Comparison of ENCODE assay signal across 9 mouse cellular contexts in genomic region chr8:105959350-105959749, GRCm38 (mm10). TPM values are rescaled to one million over a fixed set of nuclear protein-coding genes. Genes with fewer than 3 reads are reported as not detected.
DNase-seq lines count a peak whose midpoint lies in the region; ATAC-seq and TF ChIP-seq lines count a peak whose summit lies in the region.
"Had no signal": no experiment of that assay in that cellular context is flagged by ENCODE, and none has a peak within 500 bp of the region (broad histone marks: within the 10 kb centered on the region; RNA-seq: fewer than 3 reads in every experiment).

No protein-coding gene starts in this region.

- no peak overlapping the region for H3K9ac ChIP-seq in stomach, embryonic 14.5 days (replicated peaks; ENCODE audit: low read depth, low read length)

- peaks cover 21% of the 10 kb centered on the region for H3K36me3 ChIP-seq in stomach, embryonic 14.5 days (ENCODE audit: control insufficient read depth, insufficient read depth, low read length)

- no peaks in the 10 kb centered on the region for H3K9me3 ChIP-seq in stomach, embryonic 14.5 days (ENCODE audit: control insufficient read depth, low read depth, low read length)

- no peak overlapping the region for H3K27ac ChIP-seq in cerebellum, adult 2 months (ENCODE audit: insufficient read depth, low read length)
- no peak overlapping the region for H3K27ac ChIP-seq in stomach, embryonic 14.5 days (ENCODE audit: low read length)

- H3K4me2 ChIP-seq in stomach, embryonic 14.5 days (replicated peaks; ENCODE audit: low read depth, low read length): no peak overlapping the region

- DNase-seq in heart, adult 18-20 months: peak; percentile 58 to 64
- no peak for DNase-seq in heart, postnatal 25 days (ENCODE audit: low spot score)
- peak; percentile 81 to 90 for DNase-seq in cerebellum, adult 2 months
- DNase-seq in kidney, adult 8-10 months: peak; percentile 82 to 86
- DNase-seq in thymus, postnatal 14 days: no peak
- no peak for DNase-seq in natural killer cell, adult 2 months (ENCODE audit: low spot score in 2 of 2)
- DNase-seq in thymus, postnatal 10 days (ENCODE audit: low spot score in 2 of 2): no peak

- no peak for TF ChIP-seq POLR2A in cerebellum, adult 2 months (IDR thresholded peaks at IDR 0.05; ENCODE audit: borderline replicate concordance, insufficient read depth, low read length)

- intact Hi-C loops in heart, postnatal 25 days (cut with DNase I): no loop called here

- ATAC-seq in stomach, embryonic 14.5 days (ENCODE audit: insufficient number of reproducible peaks, insufficient read depth, low FRiP score, low read depth): peak; percentile 49; the same call in 1 of the 2 replicates

- no peaks in the 10 kb centered on the region for H3K27me3 ChIP-seq in cerebellum, adult 2 months (ENCODE audit: control insufficient read depth, insufficient read depth, low read length)
- no peaks in the 10 kb centered on the region for H3K27me3 ChIP-seq in stomach, embryonic 14.5 days (ENCODE audit: control insufficient read depth, insufficient read depth, low read length)

- H3K4me3 ChIP-seq in cerebellum, adult 2 months (replicated peaks; ENCODE audit: insufficient read depth, low read depth, low read length): no peak overlapping the region
- no peak overlapping the region for H3K4me3 ChIP-seq in stomach, embryonic 14.5 days (ENCODE audit: low read depth, low read length)

- WGBS in cerebellum, adult 2 months: 8% methylated on average over 7 of the region's 7 CpGs
- WGBS in stomach, embryonic 14.5 days: 68% methylated on average over 7 of the region's 7 CpGs

- no peak for TF ChIP-seq CTCF in cerebellum, adult 2 months (IDR thresholded peaks at IDR 0.05; ENCODE audit: borderline replicate concordance, insufficient read depth, low read depth, low read length)

- peaks cover 11% of the 10 kb centered on the region for H3K4me1 ChIP-seq in cerebellum, adult 2 months (ENCODE audit: control insufficient read depth, insufficient read depth, low read length)
- peaks cover 7% of the 10 kb centered on the region for H3K4me1 ChIP-seq in stomach, embryonic 14.5 days (ENCODE audit: control insufficient read depth, insufficient read depth, low read length)

RNA-seq across cellular contexts. Expression of gene Slc12a4, which starts 6.5 kb away (rescaled TPM):
- 10 to 100 TPM; 27.2 to 38.1 TPM for total RNA-seq in heart, adult 18-20 months (2021)
- 10 to 100 TPM; 39.4 to 48.7 TPM for total RNA-seq in heart, postnatal 25 days (2021)
- polyA plus RNA-seq in cerebellum, adult 2 months (2012; rRNA removed): 34.9 and 36.1 TPM in 2 replicates
- 38.1 and 39.3 TPM in 2 replicates for polyA plus RNA-seq in stomach, embryonic 14.5 days (2014; fragmentation: Nextera tagmentation; extraction: Ambion mirVana)

RNA-seq across cellular contexts. Expression of gene Lcat, which starts 16.2 kb away (rescaled TPM):
- total RNA-seq in heart, adult 18-20 months (2021): under 1 TPM; 0.49 to 0.57 TPM
- total RNA-seq in heart, postnatal 25 days (2021): 1 to 10 TPM in 1 of 2 experiments, under 1 TPM in 1; 0.75 to 1.3 TPM
- polyA plus RNA-seq in cerebellum, adult 2 months (2012; rRNA removed): 106 and 110 TPM in 2 replicates
- 1.6 and 2.1 TPM in 2 replicates for polyA plus RNA-seq in stomach, embryonic 14.5 days (2014; fragmentation: Nextera tagmentation; extraction: Ambion mirVana)

RNA-seq across cellular contexts. Expression of gene Dpep3, which starts 19.9 kb away (rescaled TPM):
- total RNA-seq in heart, adult 18-20 months (2021): not detected
- total RNA-seq in heart, postnatal 25 days (2021): not detected
- polyA plus RNA-seq in cerebellum, adult 2 months (2012; rRNA removed): not detected in 2 replicates
- polyA plus RNA-seq in stomach, embryonic 14.5 days (2014; fragmentation: Nextera tagmentation; extraction: Ambion mirVana): not detected in 2 replicates
- polyA plus RNA-seq: heart, embryonic 16.5 days had no signal

RNA-seq across cellular contexts. Expression of gene Psmb10, which starts 21.1 kb away (rescaled TPM):
- total RNA-seq in heart, adult 18-20 months (2021): 10 to 100 TPM; 72.5 to 92.1 TPM
- 10 to 100 TPM; 64.8 to 68.3 TPM for total RNA-seq in heart, postnatal 25 days (2021)
- polyA plus RNA-seq in cerebellum, adult 2 months (2012; rRNA removed): 84.3 and 89.4 TPM in 2 replicates
- polyA plus RNA-seq in stomach, embryonic 14.5 days (2014; fragmentation: Nextera tagmentation; extraction: Ambion mirVana): 40.0 and 42.6 TPM in 2 replicates

RNA-seq across cellular contexts. Expression of gene Ctrl, which starts 25.7 kb away (rescaled TPM):
- total RNA-seq in heart, adult 18-20 months (2021): not detected
- total RNA-seq in heart, postnatal 25 days (2021): under 1 TPM in 1 of 2 experiments, not detected in 1; 0.31 TPM
- 2.6 and 3.4 TPM in 2 replicates for polyA plus RNA-seq in cerebellum, adult 2 months (2012; rRNA removed)
- polyA plus RNA-seq in stomach, embryonic 14.5 days (2014; fragmentation: Nextera tagmentation; extraction: Ambion mirVana): 0.67 and 0.98 TPM in 2 replicates

Comparison
In these comparisons a context has a peak if more than half of its experiments do, and no peak if none do; other contexts are left out.
1. DNase-seq: peak in heart, adult 18-20 months (2 of 2), cerebellum, adult 2 months (2 of 2) and kidney, adult 8-10 months (2 of 2); none in heart, postnatal 25 days (single experiment), thymus, postnatal 14 days (single experiment), natural killer cell, adult 2 months (0 of 2) and thymus, postnatal 10 days (0 of 2).